Mouse (Mus musculus): Measurements from ENCODE around the gene Tas2r108. TPM values are rescaled to one million over a fixed set of nuclear protein-coding genes. Genes with fewer than 3 reads are reported as not detected.

The Tas2r108 gene
- total RNA-seq (2021) = not detected
- long read RNA-seq, experiment 1 = 0 reads
- long read RNA-seq, experiment 2 = 0 reads

- DNase-seq (ENCODE audit: low spot score) = no peak
These were observed at the start of gene Tas2r108 for GRCm38 (mm10) chr6:40493229-40493628. Gene Tas2r108 (plus strand): TSS chr6:40493529.

DNA sequence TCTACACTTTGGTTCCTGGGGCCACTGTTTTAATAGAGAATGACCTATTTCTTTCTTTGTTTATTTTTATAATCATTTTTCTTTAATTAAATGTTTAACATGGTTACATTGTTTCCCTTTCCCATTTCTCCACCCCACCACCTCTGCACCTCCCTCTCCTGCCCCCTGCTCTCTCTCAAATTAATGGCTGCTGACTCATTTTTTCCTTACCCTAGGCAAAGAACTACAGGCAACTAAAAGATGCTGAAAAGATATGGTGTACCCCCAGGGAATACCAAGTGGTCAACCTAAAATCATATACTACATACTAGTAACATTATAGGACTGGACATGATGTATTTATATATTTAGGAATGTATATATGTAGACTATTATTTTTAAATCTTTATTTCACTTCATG is 44.7 kb upstream of the Tas2r108 start:
- no peak for DNase-seq (ENCODE audit: low spot score)

DNA sequence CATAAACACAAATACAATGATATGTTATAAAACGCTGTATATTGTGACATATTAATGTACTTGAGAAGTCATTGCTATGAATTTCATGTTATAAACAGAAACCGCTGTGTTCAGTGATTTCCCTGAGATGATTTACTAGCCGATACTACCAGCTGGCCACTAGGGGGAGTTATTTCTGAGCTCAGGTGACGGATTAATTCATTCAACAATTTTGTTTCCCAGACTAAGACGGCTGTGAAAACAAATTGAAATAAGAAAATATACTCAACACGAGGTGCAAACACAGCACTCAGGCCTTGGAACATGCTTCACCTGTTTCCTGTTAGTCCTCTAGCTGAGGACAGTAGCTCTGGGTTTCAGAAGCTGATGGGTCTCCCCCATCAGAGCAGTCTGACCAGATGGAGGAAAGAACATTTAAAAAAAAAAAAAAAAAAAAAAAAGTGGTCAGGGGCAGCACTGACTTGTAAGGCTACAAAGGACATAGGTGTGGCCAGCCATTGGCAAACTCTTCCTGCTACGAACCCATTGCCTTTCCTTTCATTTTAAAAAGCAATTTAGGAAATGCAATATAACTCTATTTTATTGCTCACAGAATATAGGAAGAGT is 38.8 kb upstream of the Tas2r108 start:
- DNase-seq (ENCODE audit: low spot score) = no peak

DNA sequence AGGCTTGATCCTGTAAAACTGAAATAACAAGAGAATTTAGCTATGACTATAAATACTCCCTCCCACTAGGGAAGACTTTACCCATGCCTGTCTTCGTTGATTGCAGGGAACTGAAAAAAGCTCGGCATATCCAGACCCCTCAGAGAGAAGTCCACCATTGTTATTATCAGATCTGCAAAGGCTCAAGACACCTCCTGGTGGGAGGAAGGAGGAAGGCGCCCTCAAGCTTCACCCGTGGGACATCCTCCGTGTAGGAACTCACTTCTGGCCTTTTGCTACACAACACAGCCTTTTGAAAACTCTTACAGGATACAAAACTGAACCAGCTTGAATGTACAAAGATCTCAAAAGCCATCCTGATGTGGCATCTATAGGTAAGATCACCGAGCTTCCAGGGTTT is 27.6 kb upstream of the Tas2r108 start:
- no peak for DNase-seq (ENCODE audit: low spot score)

- DNase-seq (ENCODE audit: low spot score) = peak; percentile 93
These were observed 22.2 kb upstream of the Tas2r108 start, which contains the start of gene Ssbp1 for GRCm38 (mm10) chr6:40470916-40471719. Gene Ssbp1 (plus strand): TSS chr6:40471352.

DNA sequence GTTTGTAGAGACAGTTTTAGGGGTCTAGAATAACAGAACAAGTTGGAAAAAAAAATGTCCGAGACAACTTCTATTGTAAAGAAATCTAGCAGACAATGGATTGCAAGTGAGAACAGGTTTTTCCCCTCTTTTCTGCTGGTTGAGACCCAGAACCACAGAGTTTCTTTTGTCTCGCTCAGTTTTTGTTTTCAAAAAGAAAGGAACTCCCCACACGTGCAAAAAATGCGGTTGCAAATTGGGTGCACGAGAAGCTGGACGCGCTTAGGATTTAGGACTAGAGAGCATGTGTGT is 21.7 kb upstream of the Tas2r108 start:
- no peak for DNase-seq (ENCODE audit: low spot score)

DNA sequence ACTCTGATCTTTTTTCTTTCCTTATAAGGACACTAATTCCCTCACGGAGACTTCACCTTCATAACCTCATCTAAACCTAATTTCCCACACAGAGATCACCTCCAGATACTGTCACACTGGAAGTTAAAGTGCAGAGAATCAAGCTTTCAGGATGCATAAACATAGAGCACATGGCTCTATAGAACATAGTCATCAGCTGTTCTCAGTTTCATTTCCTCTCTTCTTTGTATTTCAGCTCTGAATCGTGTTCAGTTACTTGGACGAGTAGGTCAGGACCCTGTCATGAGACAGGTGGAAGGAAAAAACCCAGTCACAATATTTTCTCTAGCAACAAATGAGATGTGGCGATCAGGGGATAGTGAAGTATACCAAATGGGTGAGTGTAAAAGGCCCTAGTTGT is 17.2 kb upstream of the Tas2r108 start:
- no peak for DNase-seq (ENCODE audit: low spot score)

- DNase-seq (ENCODE audit: low spot score) = no peak
These were observed 13.6 kb upstream of the Tas2r108 start for GRCm38 (mm10) chr6:40479705-40480104.

DNA sequence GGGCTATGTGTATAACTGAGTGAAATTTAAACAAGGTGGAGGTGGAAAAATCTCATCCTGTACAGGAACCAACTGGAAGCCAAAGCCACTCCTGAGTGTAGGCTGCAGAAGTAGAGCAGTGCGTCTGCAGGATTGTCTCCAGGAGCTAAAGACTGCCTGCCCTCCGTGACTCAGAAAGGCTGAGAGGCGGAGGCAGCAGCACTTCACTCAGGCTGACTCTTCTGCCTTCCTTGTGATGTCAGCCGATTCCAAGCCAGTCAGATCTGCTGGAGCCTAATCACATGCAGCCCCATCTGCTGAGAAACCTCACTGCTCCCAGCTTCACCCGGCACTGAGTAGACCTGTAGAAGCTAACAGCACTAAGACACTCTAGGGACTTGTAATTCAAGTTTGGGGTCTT is 11.0 kb upstream of the Tas2r108 start:
- DNase-seq (ENCODE audit: low spot score) = no peak

DNA sequence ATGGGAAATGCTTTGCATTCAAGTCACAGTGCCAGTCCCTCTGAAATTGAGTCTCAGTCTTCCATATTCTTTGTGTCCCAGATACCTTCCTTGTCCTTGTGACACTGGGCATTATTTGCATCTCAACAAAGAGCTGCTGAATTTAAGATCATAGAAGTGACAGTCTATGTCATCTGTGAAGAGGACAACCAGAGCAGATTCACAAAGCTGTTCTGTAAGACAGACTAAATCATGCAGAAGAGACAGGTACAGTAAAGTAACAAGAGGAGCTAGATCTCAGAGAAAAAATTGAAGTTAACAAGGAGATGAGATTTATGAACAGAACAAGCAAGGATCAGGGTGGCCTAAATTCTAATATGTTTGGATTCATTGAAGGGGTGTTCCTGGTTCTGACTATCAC is 2.4 kb upstream of the Tas2r108 start, which contains the start of gene Tas2r137:
TSS of gene Tas2r137 (plus strand) at position 301 of the 400 bp plus-strand sequence.
- DNase-seq (ENCODE audit: low spot score) = no peak

DNA sequence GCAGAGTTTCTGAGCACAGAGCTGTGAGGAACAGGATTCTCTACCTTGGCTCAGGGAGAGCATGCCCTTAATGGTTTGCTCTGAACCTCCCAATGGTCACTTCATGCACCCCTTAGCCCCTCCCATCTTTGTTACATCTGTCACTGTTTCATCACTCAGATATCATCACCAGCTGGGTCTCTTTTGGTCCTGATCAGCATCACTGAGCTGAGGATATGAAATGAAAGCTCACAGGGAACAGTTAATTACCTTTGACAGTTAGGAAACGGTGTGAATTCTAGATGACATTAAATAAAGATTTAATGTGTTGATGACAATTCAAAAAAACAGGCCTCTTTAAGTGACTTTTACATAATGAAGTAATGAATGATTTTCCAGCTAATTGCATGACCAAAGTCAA is 26.1 kb downstream of the Tas2r108 start, which contains the start of gene Prss37:
TSS of gene Prss37 (minus strand) at position 101 of the 400 bp plus-strand sequence.
- no peak for DNase-seq (ENCODE audit: low spot score)

Other genes starting within 250 kb of the Tas2r108 start
- gene Agk, start 168.4 kb upstream of the Tas2r108 start, total RNA-seq (2021) = 1 to 10 TPM; 6.1 TPM
- gene E330009J07Rik, start 57.4 kb upstream of the Tas2r108 start, total RNA-seq (2021) = 1 to 10 TPM in 1 of 2 experiments, under 1 TPM in 1; 0.64 to 1.2 TPM
- gene Wee2, start 54.4 kb upstream of the Tas2r108 start, total RNA-seq (2021) = not detected
- 10 to 100 TPM; 21.1 to 23.8 TPM for gene Ssbp1, start 22.2 kb upstream of the Tas2r108 start, total RNA-seq (2021)
- gene Tas2r137, start 2.3 kb upstream of the Tas2r108 start, total RNA-seq (2021) = not detected
- gene Prss37, start 26.0 kb downstream of the Tas2r108 start, total RNA-seq (2021) = not detected
- not detected for gene Olfr461, start 61.5 kb downstream of the Tas2r108 start, total RNA-seq (2021)
- gene Olfr460, start 76.0 kb downstream of the Tas2r108 start, total RNA-seq (2021) = not detected
- gene Clec5a, start 92.3 kb downstream of the Tas2r108 start, total RNA-seq (2021) = under 1 TPM in 1 of 2 experiments, not detected in 1; 0.21 TPM
- gene Tas2r138, start 119.8 kb downstream of the Tas2r108 start, total RNA-seq (2021) = not detected
- under 1 TPM; 0.38 to 0.50 TPM for gene Mgam, start 135.3 kb downstream of the Tas2r108 start, total RNA-seq (2021)